Mouse (Mus musculus) adrenal gland, postnatal 4 days (tissue): Measurements from ENCODE around the gene Ginm1. TPM values are rescaled to one million over a fixed set of nuclear protein-coding genes. Genes with fewer than 3 reads are reported as not detected.
"Not testable (repeated sequence)": the region's sequence is repeated elsewhere in the genome, so short reads cannot be mapped to it uniquely, and the experiment has no call there.

Source experiments
- DNase-seq, 2 experiments: peaks; one replicate each; pipeline ENCODE4 v3.0.0; 2021 to 2022; ENCODE audit warnings: low spot score in 2 of 2, mixed read lengths in 2 of 2
- total RNA-seq, 2 experiments: library from RNA; stranded (reverse); gene quantifications; 2 replicates each; pipeline ENCODE4 v1.2.3; 2021

The Ginm1 gene
- total RNA-seq, 2 experiments from 2014 or later = 148 to 160 TPM

GRCm38 (mm10) chr10:7818676-7819075, 26.1 kb upstream of the Ginm1 start:
- DNase-seq = no peak

- no peak for DNase-seq
Measured at GRCm38 (mm10) chr10:7816476-7816875, 23.9 kb upstream of the Ginm1 start.

GRCm38 (mm10) chr10:7809937-7810336, 17.3 kb upstream of the Ginm1 start:
- DNase-seq = no peak

- DNase-seq = no peak
Measured at GRCm38 (mm10) chr10:7802519-7803140, 10.0 kb upstream of the Ginm1 start.

- DNase-seq = no peak
Measured at GRCm38 (mm10) chr10:7801258-7801657, 8.6 kb upstream of the Ginm1 start.

- no peak for DNase-seq
Measured at GRCm38 (mm10) chr10:7792254-7792750, 322 bp downstream of the Ginm1 start.

GRCm38 (mm10) chr10:7787319-7787718, 5.3 kb downstream of the Ginm1 start:
- DNase-seq = no peak

GRCm38 (mm10) chr10:7781214-7781613, 11.4 kb downstream of the Ginm1 start:
- DNase-seq = no peak

- DNase-seq = peak; percentile 71 to 82
Measured at GRCm38 (mm10) chr10:7780238-7781176, 12.1 kb downstream of the Ginm1 start.

GRCm38 (mm10) chr10:7779751-7780237, 12.8 kb downstream of the Ginm1 start:
- no peak for DNase-seq

- DNase-seq = no peak
Measured at GRCm38 (mm10) chr10:7778361-7778760, 14.3 kb downstream of the Ginm1 start.

- no peak for DNase-seq
Measured at GRCm38 (mm10) chr10:7775421-7775820, 17.2 kb downstream of the Ginm1 start.

- DNase-seq = no peak
Measured at GRCm38 (mm10) chr10:7772769-7773168, 19.9 kb downstream of the Ginm1 start.

- no peak for DNase-seq
Measured at GRCm38 (mm10) chr10:7772346-7772745, 20.3 kb downstream of the Ginm1 start.

GRCm38 (mm10) chr10:7757544-7757943, 35.1 kb downstream of the Ginm1 start:
- no peak for DNase-seq

- DNase-seq = no peak
Measured at GRCm38 (mm10) chr10:7748752-7749151, 43.9 kb downstream of the Ginm1 start.

GRCm38 (mm10) chr10:7745528-7745927, 47.1 kb downstream of the Ginm1 start:
- not testable (repeated sequence) for DNase-seq

- no peak for DNase-seq
Measured at GRCm38 (mm10) chr10:7737914-7738313, 54.7 kb downstream of the Ginm1 start.

GRCm38 (mm10) chr10:7737122-7737521, 55.5 kb downstream of the Ginm1 start:
- DNase-seq = no peak

GRCm38 (mm10) chr10:7731582-7731981, 61.0 kb downstream of the Ginm1 start:
- no peak for DNase-seq

- no peak for DNase-seq
Measured at GRCm38 (mm10) chr10:7727011-7727410, 65.6 kb downstream of the Ginm1 start.

GRCm38 (mm10) chr10:7726501-7726812, 66.2 kb downstream of the Ginm1 start:
- no peak for DNase-seq
